9 mouse cellular contexts compared by ENCODE assay signal in the genomic region with DNA sequence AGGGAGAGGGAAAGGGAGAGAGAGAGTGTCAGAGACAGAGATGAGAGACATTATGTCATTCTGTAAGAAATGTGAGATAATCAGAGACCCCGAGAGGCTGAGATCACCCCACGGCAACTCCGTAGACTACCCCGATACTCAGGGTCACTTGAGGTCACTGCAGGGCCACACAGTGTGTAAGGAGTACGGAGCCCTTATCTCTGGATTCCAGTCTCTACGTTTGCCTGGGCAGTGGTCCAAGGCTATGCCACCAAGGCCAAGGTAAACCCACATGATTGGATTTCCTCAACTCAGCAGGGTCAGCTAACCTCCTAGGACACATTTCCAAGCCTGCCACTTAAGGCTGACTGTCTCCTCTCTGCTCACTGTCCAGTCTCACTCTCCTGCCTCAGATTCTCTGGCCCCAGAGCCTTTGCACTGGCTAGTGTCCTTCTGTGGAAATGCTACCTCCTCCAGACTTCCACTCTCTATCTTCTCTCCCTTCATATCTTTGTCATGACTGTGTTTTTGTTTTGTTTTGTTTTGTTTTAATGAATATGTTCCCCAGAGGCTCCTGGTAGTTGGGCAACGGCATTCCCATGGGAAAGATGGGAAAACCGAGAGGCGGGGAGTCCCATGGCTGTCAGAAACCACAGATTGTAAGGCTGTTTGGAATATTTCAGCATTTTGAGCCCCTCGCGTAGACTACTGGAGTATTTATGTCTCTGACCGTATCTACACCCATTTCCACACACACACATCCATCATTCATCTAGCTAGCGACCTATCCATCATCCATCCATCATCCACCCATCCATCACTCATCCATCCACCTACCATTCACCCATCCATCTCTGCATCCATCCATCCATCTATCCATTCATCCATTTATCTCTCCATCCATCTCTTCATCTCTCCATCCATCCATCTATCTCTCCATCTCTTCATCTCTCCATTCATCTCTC. TPM values are rescaled to one million over a fixed set of nuclear protein-coding genes. Genes with fewer than 3 reads are reported as not detected.
DNase-seq lines count a peak whose midpoint lies in the region.
"Had no signal": no experiment of that assay in that cellular context is flagged by ENCODE, and none has a peak within 500 bp of the region (broad histone marks: within the 10 kb centered on the region; RNA-seq: fewer than 3 reads in every experiment).

No protein-coding gene starts in this region.

- DNase-seq in ovary, adult 18-20 months (ENCODE audit: low spot score) = peak; percentile 82
- no peak for DNase-seq in ovary, postnatal 10 days (ENCODE audit: low spot score)
- DNase-seq in heart, adult 8-10 months (ENCODE audit: low spot score) = peak; percentile 80
- peak; percentile 46 to 60 for DNase-seq in kidney, postnatal 36 days
- peak; percentile 87 for DNase-seq in testis, postnatal 10 days (ENCODE audit: low spot score)
- DNase-seq in layer of hippocampus, adult 11-12 months (ENCODE audit: low spot score) = no peak
- no peak for DNase-seq in left cerebral cortex, adult 9 months (ENCODE audit: low spot score in 2 of 2)
- DNase-seq in thymus, postnatal 25 days = no peak
- DNase-seq: thymus, postnatal 4 days had no signal

RNA-seq across cellular contexts. Expression of a gene that starts 33.8 kb away (rescaled TPM):
- under 1 TPM in 2 of 4 experiments, not detected in 2; 0.24 to 0.57 TPM for total RNA-seq in heart, adult 8-10 months (2022)

RNA-seq across cellular contexts. Expression of a gene that starts 42.6 kb away (rescaled TPM):
- 10 to 100 TPM; 15.1 to 22.1 (median 18.2) TPM for total RNA-seq in heart, adult 8-10 months (2022)

RNA-seq across cellular contexts. Expression of a gene that starts 44.9 kb away (rescaled TPM):
- 10 to 100 TPM; 62.8 to 66.2 (median 63.3) TPM for total RNA-seq in heart, adult 8-10 months (2022)

RNA-seq across cellular contexts. Expression of a gene that starts 45.1 kb away (rescaled TPM):
- 1 to 10 TPM; 3.5 to 5.2 (median 4.4) TPM for total RNA-seq in heart, adult 8-10 months (2022)

Comparison
In these comparisons a context has a peak if more than half of its experiments do, and no peak if none do; other contexts are left out.
1. DNase-seq: peak in ovary, adult 18-20 months (single experiment), heart, adult 8-10 months (single experiment), kidney, postnatal 36 days (2 of 2) and testis, postnatal 10 days (single experiment); none in ovary, postnatal 10 days (single experiment), layer of hippocampus, adult 11-12 months (single experiment), left cerebral cortex, adult 9 months (0 of 2) and thymus, postnatal 25 days (single experiment).